Mouse (Mus musculus): ENCODE data around the gene Fam151a.
"Not testable (repeated sequence)": the region's sequence is repeated elsewhere in the genome, so short reads cannot be mapped to it uniquely, and the experiment has no call there.

Fam151a gene

GRCm38 (mm10) chr4:106778116-106778788 lies 44.6 kb downstream of the Fam151a start:
- peak; percentile 84 for DNase-seq

- no peak for DNase-seq
These were observed 46.4 kb downstream of the Fam151a start for GRCm38 (mm10) chr4:106780045-106780444.

- no peak for DNase-seq
These were observed 49.4 kb downstream of the Fam151a start for GRCm38 (mm10) chr4:106783137-106783536.

GRCm38 (mm10) chr4:106784806-106785205 lies 51.1 kb downstream of the Fam151a start:
- DNase-seq = no peak

GRCm38 (mm10) chr4:106785345-106785744 lies 51.7 kb downstream of the Fam151a start:
- DNase-seq = no peak

GRCm38 (mm10) chr4:106785753-106786540 lies 52.3 kb downstream of the Fam151a start:
- no peak for DNase-seq

- DNase-seq = no peak
These were observed 54.1 kb downstream of the Fam151a start for GRCm38 (mm10) chr4:106787830-106788229.

GRCm38 (mm10) chr4:106788627-106789026 lies 54.9 kb downstream of the Fam151a start:
- DNase-seq = no peak

- no peak for DNase-seq
These were observed 56.0 kb downstream of the Fam151a start for GRCm38 (mm10) chr4:106789705-106790104.

- DNase-seq = not testable (repeated sequence)
These were observed 56.5 kb downstream of the Fam151a start for GRCm38 (mm10) chr4:106790218-106790617.

- no peak for DNase-seq
These were observed 57.2 kb downstream of the Fam151a start for GRCm38 (mm10) chr4:106790938-106791337.

GRCm38 (mm10) chr4:106792276-106792675 lies 58.6 kb downstream of the Fam151a start:
- DNase-seq = no peak

GRCm38 (mm10) chr4:106793826-106794225 lies 60.1 kb downstream of the Fam151a start:
- DNase-seq = not testable (repeated sequence)

GRCm38 (mm10) chr4:106794247-106794646 lies 60.6 kb downstream of the Fam151a start:
- no peak for DNase-seq

- no peak for DNase-seq
These were observed 61.6 kb downstream of the Fam151a start for GRCm38 (mm10) chr4:106795289-106795688.
